Mouse (Mus musculus) lung, postnatal 10 days (tissue): ENCODE data around the gene Scmh1.

Experiments used
- DNase-seq: peaks from one replicate; pipeline ENCODE4 v3.0.0; 2021

The Scmh1 gene

DNA sequence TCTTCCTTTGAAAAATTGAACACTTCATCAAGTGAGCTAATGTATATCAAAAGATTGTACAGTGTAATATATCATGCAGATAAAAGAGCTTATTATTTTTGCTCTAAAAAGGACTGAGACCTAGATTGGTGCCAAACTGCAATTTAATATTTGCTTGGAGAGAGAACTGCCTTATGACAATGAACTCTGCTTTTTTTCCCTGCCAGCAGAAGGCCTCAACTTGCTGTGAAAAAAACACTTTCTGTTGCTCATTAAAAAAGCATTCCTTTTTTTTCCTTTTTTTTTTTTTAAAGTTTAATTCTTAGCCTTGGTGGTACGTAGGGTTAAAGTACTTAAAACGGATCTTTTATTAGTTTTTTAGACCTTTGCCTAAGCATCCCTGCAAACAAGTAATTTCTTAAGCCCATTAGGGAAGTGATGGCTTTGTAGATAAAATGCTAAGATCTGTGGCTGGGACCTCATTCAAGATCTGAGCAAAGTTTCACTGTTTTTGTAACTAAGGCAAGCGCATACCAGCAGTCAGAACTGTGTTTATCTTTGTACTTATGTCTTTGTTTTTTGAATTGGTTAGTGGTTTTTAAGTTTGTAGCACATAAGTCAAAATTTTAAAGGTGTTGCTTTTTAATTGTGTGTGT is 1.7 kb downstream of the Scmh1 start:
- DNase-seq: no peak

GRCm38 (mm10) chr4:120418053-120418452 is 13.0 kb downstream of the Scmh1 start:
- DNase-seq: no peak

DNA sequence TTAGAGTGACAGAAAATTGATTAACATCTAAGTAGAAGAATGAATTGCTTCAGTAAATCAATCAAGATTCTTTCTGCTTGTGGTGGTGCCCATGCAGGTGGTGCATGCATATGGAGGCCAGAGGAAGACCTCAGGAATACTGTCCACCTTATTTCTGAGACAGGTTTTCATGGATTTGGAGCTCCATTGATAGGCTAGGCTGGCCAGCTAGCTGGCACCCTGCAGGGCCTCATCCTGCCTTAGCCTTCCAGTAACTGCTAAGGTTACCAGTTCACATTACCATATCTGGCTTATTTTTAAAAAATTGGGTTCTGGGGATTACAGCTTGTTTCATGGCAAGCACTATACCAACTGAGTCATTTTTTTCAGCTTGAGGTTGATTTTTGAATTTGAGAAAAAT is 15.1 kb downstream of the Scmh1 start:
- DNase-seq: no peak

DNA sequence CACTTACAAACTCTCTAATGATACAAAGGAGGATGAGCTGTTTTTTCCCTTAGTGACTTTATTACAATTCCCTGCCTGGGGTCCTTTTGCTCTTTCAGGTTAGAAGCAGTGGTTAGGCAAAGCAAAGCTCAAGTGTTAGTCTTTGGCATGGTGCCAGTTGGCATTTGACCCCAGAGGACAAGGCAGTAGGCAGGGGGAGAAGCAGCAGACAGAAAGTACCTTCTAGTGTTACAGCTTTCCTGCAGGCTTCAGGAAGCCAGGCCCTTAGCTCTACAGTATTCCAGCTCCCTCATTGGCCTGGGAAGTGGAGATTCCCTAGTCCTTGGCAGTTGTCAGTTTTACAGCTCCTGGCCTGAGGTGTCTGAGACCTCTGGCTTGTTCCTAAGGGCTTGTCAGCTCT is 15.6 kb downstream of the Scmh1 start:
- peak; percentile 56 for DNase-seq

- no peak for DNase-seq
These were observed 25.5 kb downstream of the Scmh1 start for GRCm38 (mm10) chr4:120430601-120431000.

- no peak for DNase-seq
These were observed 27.7 kb downstream of the Scmh1 start for GRCm38 (mm10) chr4:120432599-120433373.

DNA sequence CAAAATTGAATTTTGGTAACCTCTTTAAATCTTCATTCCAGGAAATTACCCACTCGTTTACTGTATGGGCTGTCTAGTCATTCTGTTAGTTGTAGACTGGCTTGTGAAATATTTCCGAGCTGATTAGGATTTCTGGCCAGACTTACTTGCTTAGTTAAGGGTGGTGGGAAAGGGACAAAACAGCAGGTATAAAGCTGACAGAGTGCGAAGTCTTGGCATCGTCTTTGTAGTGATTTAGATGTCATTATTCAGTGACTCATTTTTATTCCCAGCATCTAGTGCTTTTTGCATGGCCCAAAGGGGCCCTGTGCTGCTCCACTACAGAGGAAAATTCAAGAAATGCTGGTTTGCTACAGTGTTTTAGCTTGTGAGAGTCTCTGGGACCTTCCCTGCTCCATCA is 56.7 kb downstream of the Scmh1 start:
- DNase-seq: no peak

DNA sequence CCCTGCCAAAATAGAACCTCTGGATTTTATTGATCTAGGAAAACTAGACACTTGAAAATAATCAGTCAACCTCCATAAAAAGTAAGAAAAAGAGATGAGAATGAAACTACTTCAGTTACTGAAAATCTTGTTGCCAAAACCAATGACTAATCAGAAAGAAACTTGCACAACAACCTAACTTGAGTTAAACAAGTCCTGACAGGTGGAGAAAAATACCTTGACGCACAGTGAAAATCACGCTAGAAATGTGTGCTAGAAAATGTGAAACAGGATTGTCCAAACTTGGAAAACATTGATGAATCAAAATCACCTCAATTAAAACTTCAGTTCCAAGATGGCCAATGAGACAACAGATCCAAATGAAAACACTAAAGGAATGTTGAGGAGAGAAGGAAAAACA is 67.9 kb downstream of the Scmh1 start:
- no peak for DNase-seq

DNA sequence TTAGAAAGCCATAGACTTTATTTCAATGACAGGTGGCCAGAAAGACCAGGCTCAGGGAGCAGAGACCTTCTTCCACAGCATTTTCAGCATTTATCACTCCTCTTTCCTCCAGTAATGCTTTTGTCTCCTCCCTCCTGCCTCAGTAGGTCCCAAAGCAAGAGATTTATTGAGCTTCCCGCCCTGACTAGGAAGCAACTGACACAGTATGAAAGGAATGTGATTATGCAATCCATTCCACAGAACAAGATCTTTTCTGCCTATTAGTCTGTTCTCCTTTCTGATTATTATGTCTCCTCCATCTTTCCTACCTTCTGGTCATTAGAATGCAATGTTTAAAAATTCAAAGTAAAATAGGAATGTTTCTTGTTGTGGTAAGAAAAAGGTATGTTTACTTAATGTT is 82.6 kb downstream of the Scmh1 start:
- no peak for DNase-seq

DNA sequence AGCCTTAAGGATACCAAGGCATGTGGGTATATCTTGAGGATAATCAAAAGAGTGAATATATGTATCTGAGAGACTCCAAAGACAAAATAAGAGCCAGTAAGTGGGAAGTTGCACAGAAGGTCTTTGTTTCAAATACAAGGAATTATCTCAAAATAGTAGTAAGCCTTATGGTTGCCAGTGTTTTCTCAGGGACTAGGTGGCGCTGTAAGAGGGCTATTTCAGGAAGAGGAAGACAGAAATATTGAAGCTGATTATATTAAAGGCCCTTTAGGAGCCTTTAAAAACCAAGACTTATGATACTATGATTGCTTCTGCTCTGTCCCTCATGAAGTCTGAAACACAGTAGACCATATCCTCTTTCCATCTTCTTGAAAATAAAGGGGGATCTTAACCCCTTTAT is 101.9 kb downstream of the Scmh1 start:
- DNase-seq: no peak

DNA sequence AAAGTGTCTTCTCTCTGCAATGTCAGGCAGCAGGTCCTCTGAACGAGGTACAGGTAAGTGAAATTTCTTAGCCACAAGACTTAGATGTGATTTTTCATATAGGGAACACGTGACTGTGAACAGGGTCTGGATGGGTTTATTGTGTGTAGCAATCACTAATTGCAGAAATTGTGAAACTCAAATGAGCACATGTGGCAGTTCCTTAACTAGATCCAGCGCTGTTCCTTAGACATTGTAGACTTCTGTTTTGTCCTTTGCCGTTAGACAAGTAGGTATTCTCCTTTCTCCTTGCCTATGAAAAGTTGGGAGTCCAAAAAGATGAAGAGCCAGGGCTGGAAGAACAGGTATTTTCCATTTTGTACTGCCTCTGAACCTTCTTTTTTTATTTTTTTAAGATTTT is 106.1 kb downstream of the Scmh1 start:
- DNase-seq: no peak

DNA sequence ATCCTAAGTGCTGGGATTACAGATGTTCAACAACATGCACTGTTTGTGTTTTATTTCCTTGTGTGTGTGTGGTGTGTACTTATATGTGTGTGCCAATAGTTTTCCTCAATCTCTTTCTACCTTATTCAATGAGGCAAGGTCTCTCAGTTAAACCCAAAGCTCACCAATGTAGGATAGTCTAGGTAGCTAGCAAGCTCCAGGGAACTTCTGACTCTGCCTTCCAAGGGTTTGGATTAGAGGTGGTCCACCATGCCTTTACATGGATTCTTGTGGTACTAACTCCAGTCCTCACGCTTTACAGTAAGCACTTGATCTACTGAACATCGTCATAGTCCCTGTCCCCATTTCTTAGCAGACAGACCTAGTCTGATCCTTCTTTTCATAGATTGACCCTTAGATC is 109.3 kb downstream of the Scmh1 start:
- no peak for DNase-seq

- DNase-seq: peak; percentile 15
These were observed 111.4 kb downstream of the Scmh1 start for GRCm38 (mm10) chr4:120516491-120516890.

DNA sequence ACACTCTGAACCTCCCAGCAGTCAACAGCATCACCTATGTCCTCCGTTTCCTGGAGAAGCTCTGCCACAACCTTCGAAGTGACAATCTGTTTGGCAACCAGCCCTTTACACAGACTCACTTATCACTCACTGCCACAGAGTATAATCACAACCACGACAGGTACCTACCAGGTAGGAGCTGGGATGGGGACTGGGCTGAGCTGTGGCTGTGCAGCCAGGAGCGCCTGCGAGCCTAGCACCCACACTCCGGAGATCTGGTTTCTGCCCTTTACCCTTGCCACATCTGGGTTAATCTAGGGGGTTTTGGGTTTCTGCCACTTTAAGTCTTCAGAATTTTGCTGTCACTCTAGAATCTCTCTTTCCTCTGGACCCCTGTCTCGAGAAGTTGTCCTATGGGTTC is 111.8 kb downstream of the Scmh1 start:
- no peak for DNase-seq

- DNase-seq: peak; percentile 23
These were observed 112.3 kb downstream of the Scmh1 start for GRCm38 (mm10) chr4:120517335-120517734.

- DNase-seq: no peak
These were observed 116.7 kb downstream of the Scmh1 start for GRCm38 (mm10) chr4:120521761-120522160.

GRCm38 (mm10) chr4:120522351-120522750 is 117.3 kb downstream of the Scmh1 start:
- no peak for DNase-seq

GRCm38 (mm10) chr4:120523092-120523491 is 118.0 kb downstream of the Scmh1 start:
- DNase-seq: no peak

GRCm38 (mm10) chr4:120528171-120528570 is 123.1 kb downstream of the Scmh1 start:
- DNase-seq: no peak

GRCm38 (mm10) chr4:120531986-120532385 is 126.9 kb downstream of the Scmh1 start, which contains the start of gene Slfnl1:
Gene Slfnl1, plus strand, starts transcription at chr4:120532231.
- DNase-seq: no peak

DNA sequence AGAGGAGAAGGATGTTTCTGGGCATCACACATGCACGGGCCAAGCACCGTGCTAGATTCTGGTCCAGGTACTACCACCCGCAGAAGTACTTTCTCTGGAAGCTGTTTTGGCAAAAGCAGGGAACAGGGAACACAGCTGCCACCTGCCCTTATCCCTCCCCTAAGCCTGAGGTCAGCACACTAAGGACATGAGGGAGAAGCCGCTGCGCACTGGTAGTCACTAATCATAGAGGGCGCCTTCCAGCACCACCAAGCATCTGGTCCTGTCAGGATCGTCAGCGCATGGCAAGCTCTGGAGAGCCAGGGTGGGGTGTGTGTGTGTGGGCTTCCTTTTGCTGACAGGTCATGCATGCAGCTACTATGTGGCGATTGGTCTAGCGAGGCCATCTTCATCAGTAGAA is 133.6 kb downstream of the Scmh1 start:
- DNase-seq: no peak

DNA sequence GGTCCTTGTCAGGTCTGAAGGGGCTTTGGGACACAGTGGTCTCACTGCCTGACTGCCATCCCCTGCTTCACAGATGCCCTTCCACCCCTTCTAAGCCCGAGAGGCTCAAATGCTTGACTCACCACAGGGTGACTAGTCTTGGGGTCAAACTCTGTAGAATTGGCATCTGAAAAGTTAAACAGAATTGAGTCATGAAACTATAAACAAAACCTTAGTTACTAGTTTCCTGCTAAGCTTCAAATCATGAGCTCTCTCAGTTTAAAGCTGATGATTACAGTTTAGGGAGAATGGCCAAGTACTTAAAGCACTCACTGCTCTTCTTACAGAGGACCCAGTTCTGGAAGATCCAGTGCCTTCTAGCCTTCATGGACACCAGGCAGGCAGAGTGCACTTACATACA is 139.8 kb downstream of the Scmh1 start:
- DNase-seq: no peak

- no peak for DNase-seq
These were observed 151.5 kb downstream of the Scmh1 start for GRCm38 (mm10) chr4:120556592-120556991.

- DNase-seq: no peak
These were observed 160.6 kb downstream of the Scmh1 start for GRCm38 (mm10) chr4:120565726-120566125.

GRCm38 (mm10) chr4:120568005-120568404 is 162.9 kb downstream of the Scmh1 start:
- peak; percentile 38 for DNase-seq
